Mouse (Mus musculus) kidney, adult 11 months (tissue): ENCODE results near the gene D11Wsu47e.
"Not testable (repeated sequence)": the region's sequence is repeated elsewhere in the genome, so short reads cannot be mapped to it uniquely, and the experiment has no call there.

Experiments used
- DNase-seq: peaks from one replicate; pipeline ENCODE4 v3.0.0; 2022

D11Wsu47e gene

GRCm38 (mm10) chr11:113683957-113684706 is at the start of gene D11Wsu47e, which contains the start of gene Fam104a:
D11Wsu47e (plus strand) TSS chr11:113684412.
Fam104a (minus strand) TSS chr11:113684155.
- peak; percentile 95 for DNase-seq

DNA sequence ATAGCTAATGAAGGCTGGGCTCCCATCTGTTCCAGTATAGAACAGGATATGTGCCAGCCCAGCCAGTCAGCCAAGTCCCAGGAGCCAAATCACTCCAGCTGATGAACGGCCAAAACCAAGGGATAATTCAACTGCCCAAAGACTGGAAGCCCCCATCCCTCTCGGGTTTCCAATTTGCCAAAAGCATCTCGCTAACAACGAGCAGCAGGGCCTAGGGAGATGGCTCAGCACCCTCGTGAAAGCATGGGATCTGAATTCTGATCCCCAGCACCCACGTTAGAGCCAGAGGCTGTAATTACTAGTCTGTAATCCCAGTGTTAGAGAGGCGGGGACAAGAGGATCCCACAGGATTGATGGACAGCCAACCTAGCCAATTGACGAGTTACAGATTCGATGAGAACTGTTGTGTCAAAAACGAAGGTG is 49.5 kb upstream of the D11Wsu47e start:
- no peak for DNase-seq

DNA sequence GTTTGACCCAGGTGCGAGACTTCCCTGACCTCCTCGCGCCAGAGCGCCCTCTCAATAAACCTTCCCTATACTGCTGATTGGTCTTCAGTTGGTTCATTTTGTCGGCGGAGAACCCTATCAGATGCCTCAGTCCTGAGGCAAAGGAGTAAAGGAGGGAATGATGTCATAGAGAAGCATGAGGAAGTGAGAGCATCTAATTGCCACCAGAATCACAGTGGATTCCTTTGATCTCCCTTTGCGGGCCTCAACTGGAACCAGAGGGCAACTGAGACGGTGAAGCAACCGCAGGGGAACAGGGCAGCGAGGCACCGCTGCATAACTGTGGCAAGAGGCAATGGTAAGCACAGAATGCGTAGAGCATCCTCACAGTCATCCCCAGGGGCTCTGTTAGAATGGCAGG is 45.5 kb upstream of the D11Wsu47e start:
- no peak for DNase-seq

- no peak for DNase-seq
Observed at GRCm38 (mm10) chr11:113645181-113645580, 39.0 kb upstream of the D11Wsu47e start.

DNA sequence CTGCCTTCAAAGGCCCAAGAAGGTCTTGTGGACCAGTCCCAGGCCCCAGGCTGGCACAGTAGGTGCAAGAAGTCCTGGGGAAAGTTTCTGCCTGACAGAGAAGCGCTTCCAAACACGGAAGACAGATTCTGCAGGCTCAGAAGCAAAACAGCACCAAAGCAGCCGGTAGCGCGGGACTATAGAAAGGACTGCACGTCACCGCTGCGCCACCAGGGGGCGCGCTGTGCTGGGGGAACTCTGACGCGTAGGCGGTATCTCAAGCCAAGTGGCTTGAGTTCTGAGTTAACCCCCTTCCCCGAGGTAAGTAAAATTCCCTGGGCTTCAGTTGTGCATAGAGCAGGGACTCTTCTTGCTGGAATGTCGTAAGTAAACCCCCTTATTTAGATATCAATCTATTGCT is 36.1 kb upstream of the D11Wsu47e start:
- DNase-seq = peak; percentile 59

GRCm38 (mm10) chr11:113648690-113649352 is 35.4 kb upstream of the D11Wsu47e start, which contains the start of gene Cog1:
Cog1 (plus strand) TSS chr11:113649169.
- DNase-seq = no peak

GRCm38 (mm10) chr11:113649353-113650210 is 34.6 kb upstream of the D11Wsu47e start, which contains the start of gene Slc39a11:
Slc39a11 (minus strand) TSS chr11:113650079.
- DNase-seq = peak; percentile 48

DNA sequence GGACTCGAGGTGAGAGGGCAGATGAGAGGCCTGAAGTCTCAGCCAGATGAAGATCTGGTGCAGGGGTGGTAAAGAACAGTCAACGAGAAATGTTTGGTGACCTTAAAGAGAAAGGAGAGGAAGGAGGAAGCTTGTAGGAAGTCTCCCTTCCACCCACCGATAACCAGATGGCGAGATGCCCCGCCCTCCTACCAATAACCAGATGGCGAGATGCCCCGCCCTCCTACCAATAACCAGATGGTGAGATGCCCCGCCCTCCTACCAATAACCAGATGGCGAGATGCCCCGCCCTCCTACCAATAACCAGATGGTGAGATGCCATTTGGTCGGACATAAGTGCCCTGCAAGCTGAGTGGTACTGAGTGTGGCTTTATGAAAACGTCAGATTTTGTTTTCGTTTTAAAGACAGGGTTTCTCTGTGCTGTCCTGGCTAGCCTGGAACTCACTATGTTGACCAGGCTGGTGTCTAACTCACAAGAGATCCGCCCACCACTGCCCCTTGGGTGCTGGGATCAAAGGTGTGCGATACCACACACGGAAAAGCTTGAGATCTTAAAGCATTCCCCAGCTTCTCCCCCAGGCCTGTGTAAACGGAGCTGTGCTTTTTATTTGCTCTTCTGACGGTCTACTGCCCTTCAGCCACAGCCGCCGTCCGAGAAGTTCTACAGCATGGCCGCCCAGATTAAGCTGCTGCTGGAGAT is 32.9 kb upstream of the D11Wsu47e start:
- no peak for DNase-seq

- no peak for DNase-seq
Observed at GRCm38 (mm10) chr11:113651907-113652273, 32.3 kb upstream of the D11Wsu47e start.

DNA sequence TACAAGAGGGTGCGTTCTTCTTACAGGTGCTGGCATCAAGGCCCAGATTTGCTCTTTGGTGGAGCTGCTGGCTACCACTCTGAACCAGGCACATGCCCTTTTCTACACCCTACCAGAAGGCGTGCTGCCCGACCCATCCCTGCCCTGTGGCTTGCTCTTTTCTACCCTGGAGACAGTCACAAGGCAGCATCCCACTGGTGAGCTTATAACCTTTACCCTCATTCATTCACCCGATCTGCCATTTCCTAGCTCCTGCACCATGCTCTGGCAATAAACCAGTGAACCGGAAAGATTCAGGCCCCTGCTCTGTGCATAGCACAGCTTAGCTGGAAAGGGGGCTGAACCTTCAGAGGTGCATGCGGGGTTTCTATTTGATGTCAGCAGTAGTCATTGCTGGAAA is 31.7 kb upstream of the D11Wsu47e start:
- peak; percentile 81 for DNase-seq

DNA sequence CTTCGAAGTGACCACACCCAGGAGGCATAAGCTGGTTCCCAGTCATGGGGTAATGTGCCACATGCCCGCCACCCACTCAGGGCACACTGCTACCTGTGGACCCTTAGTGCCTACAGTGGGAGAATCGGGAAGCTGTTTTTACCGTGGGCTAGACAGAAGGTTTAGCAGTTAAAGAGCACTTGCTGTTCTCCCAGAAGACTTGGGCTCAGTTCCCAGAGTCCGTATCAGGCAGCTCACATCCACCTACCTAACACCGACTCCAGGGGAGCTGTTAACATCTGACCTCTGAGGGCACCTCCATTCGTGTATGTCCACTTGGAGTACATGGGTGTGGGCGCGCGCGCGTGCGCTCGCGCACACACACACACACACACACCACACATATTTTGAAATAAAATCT is 30.1 kb upstream of the D11Wsu47e start:
- DNase-seq = no peak

GRCm38 (mm10) chr11:113654561-113655270 is 29.5 kb upstream of the D11Wsu47e start:
- DNase-seq = no peak

- no peak for DNase-seq
Observed at GRCm38 (mm10) chr11:113656511-113656932, 27.7 kb upstream of the D11Wsu47e start.

- DNase-seq = no peak
Observed at GRCm38 (mm10) chr11:113657221-113657620, 27.0 kb upstream of the D11Wsu47e start.

- DNase-seq = peak; percentile 62
Observed at GRCm38 (mm10) chr11:113658319-113658718, 25.9 kb upstream of the D11Wsu47e start.

GRCm38 (mm10) chr11:113658763-113659162 is 25.4 kb upstream of the D11Wsu47e start:
- DNase-seq = no peak

DNA sequence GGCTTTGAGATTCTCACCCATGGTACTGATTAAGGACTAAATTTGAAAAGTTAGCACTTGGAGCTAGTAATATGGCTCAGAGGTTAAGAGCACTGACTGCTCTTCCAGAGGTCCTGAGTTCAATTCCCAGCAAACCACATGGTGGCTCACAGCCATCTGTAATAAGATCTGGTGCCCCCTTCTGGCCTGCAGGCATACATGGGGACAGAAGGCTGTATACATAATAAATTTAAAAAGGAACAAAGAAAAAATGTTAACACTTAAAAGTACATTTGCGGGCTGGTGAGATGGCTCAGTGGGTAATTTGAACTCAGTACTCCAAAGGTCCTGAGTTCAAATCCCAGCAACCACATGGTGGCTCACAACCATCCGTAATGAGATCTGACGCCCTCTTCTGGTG is 24.0 kb upstream of the D11Wsu47e start:
- not testable (repeated sequence) for DNase-seq

DNA sequence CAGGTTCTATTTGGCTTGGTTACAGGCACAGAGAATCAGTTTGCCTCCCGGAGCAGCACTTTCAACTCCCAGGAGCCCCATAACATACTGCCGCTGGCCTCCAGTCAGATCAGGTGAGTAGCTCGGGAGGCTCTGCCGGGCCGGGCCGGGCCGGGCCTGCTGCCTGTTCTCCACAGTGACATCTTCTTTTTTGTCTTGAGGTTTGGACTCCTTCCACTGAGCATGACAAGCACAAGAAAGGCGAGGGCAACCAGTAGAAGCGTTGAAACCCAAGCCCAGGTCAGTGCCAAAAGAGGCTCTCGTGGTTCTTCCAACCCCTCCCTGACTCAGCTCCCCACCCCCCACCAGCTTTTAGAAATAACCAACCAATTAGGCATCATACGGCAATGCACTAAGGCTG is 23.3 kb upstream of the D11Wsu47e start:
- DNase-seq = no peak

GRCm38 (mm10) chr11:113661835-113662351 is 22.3 kb upstream of the D11Wsu47e start:
- DNase-seq = no peak

- no peak for DNase-seq
Observed at GRCm38 (mm10) chr11:113664279-113664678, 19.9 kb upstream of the D11Wsu47e start.

GRCm38 (mm10) chr11:113666205-113666604 is 18.0 kb upstream of the D11Wsu47e start:
- no peak for DNase-seq

- peak; percentile 74 for DNase-seq
Observed at GRCm38 (mm10) chr11:113666648-113667047, 17.6 kb upstream of the D11Wsu47e start.
